Mouse (Mus musculus): ENCODE measurements around the gene Stat4. TPM values are rescaled to one million over a fixed set of nuclear protein-coding genes. Genes with fewer than 3 reads are reported as not detected.

Gene Stat4
- polyA plus RNA-seq, 1 experiment: 0.85 TPM

- DNase-seq (ENCODE audit: low spot score): no peak
Observed at GRCm38 (mm10) chr1:52144907-52145306, 158.0 kb downstream of the Stat4 start.

- no peak for DNase-seq (ENCODE audit: low spot score)
Observed at GRCm38 (mm10) chr1:52146214-52146970, 159.4 kb downstream of the Stat4 start.

DNA sequence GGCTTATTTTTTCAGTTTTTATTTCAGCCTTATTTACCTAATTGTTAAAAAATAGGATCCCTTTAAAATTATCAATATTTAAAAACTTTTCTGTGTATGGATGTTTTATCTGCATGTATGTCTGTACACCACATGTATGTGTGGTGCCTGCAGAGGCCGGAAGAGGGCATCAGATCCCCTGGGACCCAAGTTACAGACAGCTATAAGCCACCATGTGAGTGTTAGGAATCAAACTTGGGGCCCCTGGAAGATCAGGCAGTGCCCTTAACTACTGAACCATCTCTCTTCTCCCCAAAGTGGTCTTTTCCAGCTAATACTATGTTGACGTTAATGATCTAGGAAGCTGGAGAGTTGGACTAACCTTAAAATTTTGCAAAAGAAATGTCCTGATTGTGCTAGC, 160.5 kb downstream of the Stat4 start:
- no peak for DNase-seq (ENCODE audit: low spot score)

GRCm38 (mm10) chr1:52148178-52148577, 161.2 kb downstream of the Stat4 start:
- DNase-seq (ENCODE audit: low spot score): no peak

GRCm38 (mm10) chr1:52148696-52149095, 161.7 kb downstream of the Stat4 start:
- no peak for DNase-seq (ENCODE audit: low spot score)

- no peak for DNase-seq (ENCODE audit: low spot score)
Observed at GRCm38 (mm10) chr1:52149934-52150346, 163.0 kb downstream of the Stat4 start.

- DNase-seq (ENCODE audit: low spot score): no peak
Observed at GRCm38 (mm10) chr1:52150676-52151075, 163.7 kb downstream of the Stat4 start.

GRCm38 (mm10) chr1:52151166-52151565, 164.2 kb downstream of the Stat4 start:
- DNase-seq (ENCODE audit: low spot score): no peak

DNA sequence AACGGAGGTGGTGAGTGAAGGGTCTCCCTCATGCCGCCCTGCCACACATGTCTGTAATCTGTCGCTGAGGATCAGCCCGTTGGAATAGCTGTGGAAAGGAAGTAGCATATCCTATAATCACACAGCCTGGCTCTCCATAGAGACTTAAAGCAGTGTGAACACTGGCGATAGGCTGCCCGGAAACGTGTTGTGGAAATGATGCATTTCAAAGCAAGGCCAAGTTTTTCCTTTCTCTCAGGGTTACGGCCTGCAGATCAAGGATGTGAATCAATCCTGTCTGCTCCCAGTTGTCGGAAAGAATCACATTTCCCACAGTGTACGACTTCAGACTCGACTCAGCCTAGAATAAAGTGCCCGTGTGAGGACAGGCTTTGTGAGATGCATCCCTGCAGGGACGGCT, 165.4 kb downstream of the Stat4 start:
- no peak for DNase-seq (ENCODE audit: low spot score)

DNA sequence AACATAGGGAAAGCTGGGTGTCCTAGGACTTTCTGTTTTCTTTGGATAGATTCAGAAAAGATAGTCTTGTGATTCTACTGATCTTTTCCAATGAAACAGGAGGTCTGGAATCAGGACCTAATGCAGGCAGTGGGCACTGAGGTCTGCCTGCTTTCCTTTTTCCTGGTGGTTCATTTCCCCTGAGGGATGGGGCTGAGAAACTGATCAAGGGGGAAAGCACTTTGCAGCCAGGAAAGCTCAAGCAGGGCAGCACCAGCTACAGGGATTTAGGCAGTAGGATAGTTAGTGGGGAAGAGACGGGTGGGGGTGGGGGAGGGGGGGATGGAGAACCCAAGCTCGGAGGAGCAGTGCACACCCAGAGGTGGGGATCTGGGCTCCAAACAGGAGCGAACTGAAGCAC, 166.0 kb downstream of the Stat4 start:
- DNase-seq (ENCODE audit: low spot score): no peak

DNA sequence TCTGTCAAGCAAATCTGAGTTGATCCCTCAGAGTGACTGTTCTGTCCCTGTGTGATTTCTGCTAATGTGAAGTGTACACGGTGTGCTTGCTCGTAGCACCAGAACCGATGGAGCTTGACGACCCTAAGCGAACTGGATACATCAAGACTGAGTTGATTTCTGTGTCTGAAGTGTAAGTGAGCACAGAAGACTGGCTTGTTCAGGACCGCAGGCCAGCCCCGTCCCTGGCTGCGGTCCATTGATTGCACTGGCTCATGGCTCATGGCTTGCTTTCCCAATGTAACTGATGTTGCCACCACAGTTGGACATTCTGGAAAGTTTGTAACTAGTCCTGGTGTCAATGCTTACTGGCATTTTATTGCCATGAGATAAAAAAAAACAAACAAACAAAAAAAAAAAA, 167.9 kb downstream of the Stat4 start:
- no peak for DNase-seq (ENCODE audit: low spot score)

GRCm38 (mm10) chr1:52156351-52156750, 169.4 kb downstream of the Stat4 start:
- no peak for DNase-seq (ENCODE audit: low spot score)

Other genes starting within 250 kb of the Stat4 start
- 28.2 and 28.9 TPM in 2 replicates for gene Myo1b, start 71.1 kb upstream of the Stat4 start, polyA plus RNA-seq (2012; rRNA removed)
- gene Stat1, start 132.3 kb downstream of the Stat4 start, polyA plus RNA-seq (2012; rRNA removed): 48.7 and 93.5 TPM in 2 replicates
- 86.2 and 114 TPM in 2 replicates for gene Gls, start 246.1 kb downstream of the Stat4 start, polyA plus RNA-seq (2012; rRNA removed)

All from urinary bladder, adult 2 months (tissue).